Mouse (Mus musculus) layer of hippocampus, adult 2 months (tissue): ENCODE results near the gene Abcd4. TPM values are rescaled to one million over a fixed set of nuclear protein-coding genes. Genes with fewer than 3 reads are reported as not detected.

Experiments
- DNase-seq, 2 experiments: peaks; one replicate each; pipeline ENCODE4 v3.0.0; 2022; ENCODE audit warnings: low spot score in 2 of 2
- H3K27ac ChIP-seq: fragments of 200-600 bp; 2 replicates; pipeline ENCODE4 v1.8.1; 2022
- H3K4me3 ChIP-seq: fragments of 200-600 bp; 2 replicates; pipeline ENCODE4 v1.8.1; 2022; ENCODE audit warnings: mild to moderate bottlenecking
- CTCF ChIP-seq: fragments of 200-600 bp; conservative IDR thresholded peaks from 2 replicates; pipeline ENCODE4 v1.8.1; 2022; ENCODE audit warnings: antibody characterized with exemption, mild to moderate bottlenecking, moderate library complexity
- total RNA-seq, 2 experiments: library from RNA; stranded (reverse); gene quantifications; 2 replicates each; pipeline ENCODE4 v1.2.3; 2021

Abcd4 gene
- total RNA-seq, 2 experiments from 2014 or later = 15.6 to 17.6 TPM

DNA sequence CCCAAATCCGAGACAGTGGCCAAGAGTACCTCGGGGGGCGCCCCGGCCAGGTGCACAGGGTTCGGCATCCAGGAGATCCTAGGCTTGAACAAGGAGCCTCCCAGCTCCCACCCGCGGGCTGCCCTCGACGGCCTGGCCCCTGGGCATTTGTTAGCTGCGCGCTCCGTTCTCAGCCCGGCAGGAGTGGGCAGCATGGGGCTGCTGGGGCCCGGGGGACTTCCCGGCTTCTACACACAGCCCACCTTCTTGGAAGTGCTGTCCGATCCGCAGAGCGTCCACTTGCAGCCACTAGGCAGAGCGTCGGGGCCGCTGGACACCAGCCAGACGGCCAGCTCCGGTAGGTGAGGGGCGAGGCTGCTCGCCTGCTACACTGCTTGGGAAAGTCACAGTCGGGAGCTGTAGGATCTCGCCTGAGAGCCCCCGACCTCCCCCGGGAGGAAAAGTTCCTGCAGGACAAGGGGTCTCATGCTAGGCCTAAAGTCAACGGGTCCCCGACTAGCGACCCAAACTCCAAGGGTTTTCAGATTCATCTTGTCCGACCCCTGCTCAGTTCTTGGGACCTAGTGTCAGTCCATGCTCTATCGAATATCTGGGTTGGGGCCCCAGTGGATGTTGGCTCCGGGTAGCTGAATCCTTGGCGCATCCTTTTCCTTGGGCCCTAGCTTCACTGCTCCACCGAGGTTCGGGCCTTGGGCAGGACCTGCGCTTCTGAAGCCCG is 47.1 kb downstream of the Abcd4 start:
- no peak for TF ChIP-seq CTCF
- H3K4me3 ChIP-seq = no peak overlapping the region
- no peak overlapping the region for H3K27ac ChIP-seq
- no peak for DNase-seq

- H3K27ac ChIP-seq = no peak within 1 kb of the TSS
- no peak within 1 kb of the TSS for H3K4me3 ChIP-seq
- DNase-seq = no peak
- no peak for TF ChIP-seq CTCF
Measured at GRCm38 (mm10) chr12:84569336-84569970, 47.8 kb downstream of the Abcd4 start, which contains the start of gene Vsx2. Gene Vsx2, plus strand, starts transcription at chr12:84569762.

DNA sequence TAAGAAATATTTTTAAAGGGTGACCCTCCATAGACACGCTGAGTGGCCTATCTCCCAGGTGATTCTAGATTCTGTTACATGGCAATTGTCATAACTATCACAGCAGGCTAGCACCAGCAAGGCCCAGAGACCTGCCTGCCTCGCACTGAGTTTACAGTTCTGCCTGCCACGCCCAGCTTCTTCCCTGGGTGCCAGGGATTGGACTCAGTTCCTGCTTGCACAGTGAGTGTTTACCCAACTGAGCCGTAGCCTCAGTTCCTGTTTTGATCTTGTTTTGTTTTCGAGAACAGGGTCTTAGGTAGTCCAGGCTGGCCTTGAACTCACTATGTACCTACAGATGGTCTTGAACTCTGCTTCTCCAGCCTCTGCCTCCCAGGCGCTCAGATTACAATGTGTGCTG is 49.6 kb downstream of the Abcd4 start:
- DNase-seq = no peak

DNA sequence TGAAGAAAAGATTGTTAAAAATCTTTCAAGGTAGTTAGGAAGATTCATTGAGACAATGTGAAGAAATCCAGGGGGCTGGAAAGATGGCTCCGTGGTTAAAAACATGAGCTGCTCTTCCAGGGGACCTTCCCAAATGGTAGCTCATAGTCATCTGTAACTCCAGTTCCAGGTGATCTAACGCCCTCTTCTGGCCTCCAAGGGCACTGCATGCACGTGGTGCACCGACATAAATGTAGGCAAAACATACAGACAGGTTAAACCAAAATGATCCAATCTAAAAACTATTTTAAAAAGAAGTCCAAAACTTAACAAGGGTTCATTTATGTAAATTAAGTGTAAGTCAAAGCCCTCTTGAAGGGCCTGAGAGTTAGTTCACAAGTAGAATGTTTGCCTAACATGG is 54.7 kb downstream of the Abcd4 start:
- peak; percentile 64 for TF ChIP-seq CTCF
- Histone ChIP-seq H3K4me3 (no peak overlapping the region), H3K27ac (no peak overlapping the region)
- DNase-seq = no peak

More for the DNA sequence above, 49.6 kb downstream of the Abcd4 start:
- TF ChIP-seq CTCF = no peak
- H3K4me3 ChIP-seq = no peak overlapping the region
- H3K27ac ChIP-seq = no peak overlapping the region

DNA sequence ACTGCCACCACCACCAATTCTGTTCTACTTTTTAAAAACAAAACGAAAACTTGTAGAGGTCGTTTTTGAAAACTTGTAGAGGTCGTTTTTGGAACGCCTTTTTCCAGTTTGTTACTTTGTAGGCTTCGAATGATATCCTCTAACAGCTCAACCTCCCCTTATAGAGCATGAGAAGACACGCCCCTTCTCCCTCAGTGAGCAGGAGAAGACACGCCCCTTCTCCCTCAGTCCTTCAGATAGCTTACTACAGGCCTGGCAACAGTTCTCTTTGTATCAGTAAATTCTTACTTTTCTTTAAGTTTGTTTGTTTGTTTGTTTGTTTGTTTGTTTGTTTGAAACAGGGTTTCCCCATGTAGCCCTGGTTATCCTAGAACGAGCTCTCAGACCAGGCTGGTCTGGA is 62.0 kb downstream of the Abcd4 start:
- TF ChIP-seq CTCF = no peak
- H3K27ac ChIP-seq = no peak overlapping the region
- DNase-seq = no peak
- H3K4me3 ChIP-seq = no peak overlapping the region

Other genes starting within 250 kb of the Abcd4 start
- gene Entpd5, start 208.4 kb downstream of the Abcd4 start, total RNA-seq = 10 to 100 TPM; 22.5 to 24.8 TPM
- 1 to 10 TPM; 8.7 to 9.9 TPM for gene Bbof1, start 208.3 kb downstream of the Abcd4 start, total RNA-seq
- gene Rnf113a2, start 200.2 kb downstream of the Abcd4 start, total RNA-seq = 10 to 100 TPM; 13.8 to 15.9 TPM
- 10 to 100 TPM; 48.4 to 48.7 TPM for gene Aldh6a1, start 166.4 kb downstream of the Abcd4 start, total RNA-seq
- gene Lin52, start 166.0 kb downstream of the Abcd4 start, total RNA-seq = 10 to 100 TPM; 24.6 to 25.7 TPM
- under 1 TPM; 0.27 to 0.28 TPM for gene Vsx2, start 47.7 kb downstream of the Abcd4 start, total RNA-seq
- not detected for gene Vrtn, start 23.6 kb upstream of the Abcd4 start, total RNA-seq
- gene Syndig1l, start 81.4 kb upstream of the Abcd4 start, total RNA-seq = 1 to 10 TPM; 7.4 to 8.7 TPM
- gene Npc2, start 155.7 kb upstream of the Abcd4 start, total RNA-seq = 10 to 100 TPM; 25.9 to 28.2 TPM
- 10 to 100 TPM; 51.6 to 64.3 TPM for gene Isca2, start 155.8 kb upstream of the Abcd4 start, total RNA-seq